Mouse (Mus musculus): ENCODE data around the gene Qrfpr. TPM values are rescaled to one million over a fixed set of nuclear protein-coding genes. Genes with fewer than 3 reads are reported as not detected.

Qrfpr gene
- total and polyA plus RNA-seq, 3 experiments, result not detected

DNA sequence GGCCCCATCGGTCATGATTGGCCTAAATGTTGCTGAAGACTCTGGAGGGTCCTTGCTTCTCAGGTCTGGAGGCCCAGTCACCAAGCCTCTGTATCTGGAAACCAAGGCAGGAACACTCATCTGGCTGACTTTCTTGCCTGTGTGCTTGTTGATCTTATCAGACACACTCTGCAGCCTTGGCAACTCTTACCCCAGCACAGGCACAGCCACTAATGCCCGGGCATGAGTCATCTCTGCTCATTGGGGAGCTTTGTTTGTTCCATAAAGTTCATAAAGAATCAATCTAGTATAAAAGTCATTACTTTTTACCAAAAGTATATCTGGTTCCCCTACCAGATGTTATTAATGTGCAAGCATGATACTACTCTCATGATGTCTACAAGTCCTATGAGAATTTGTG is 48.4 kb downstream of the Qrfpr start:
- dilution Hi-C loops (cut with MboI; ENCODE audit: extremely low pct_ligation_motif_present, extremely low pct_unique_long_range_greater_than_20kb, low sequenced_read_pairs), result no loop called here
- TF ChIP-seq MAX (IDR thresholded peaks at IDR 0.05; ENCODE audit: low read length) (no peak), USF2 (conservative IDR thresholded peaks at IDR 0.05; ENCODE audit: low read depth, low read length) (no peak), ETS1 (conservative IDR thresholded peaks at IDR 0.05; ENCODE audit: low read depth, low read length) (no peak), ZKSCAN1 (IDR thresholded peaks at IDR 0.05; ENCODE audit: borderline replicate concordance, low read depth, low read length) (no peak), ELF1 (IDR thresholded peaks at IDR 0.05; ENCODE audit: low read depth, low read length) (no peak), USF1 (IDR thresholded peaks at IDR 0.05; ENCODE audit: low read depth, low read length) (no peak), JUND (conservative IDR thresholded peaks at IDR 0.05; ENCODE audit: low read depth, low read length) (no peak), PAX5 (IDR thresholded peaks at IDR 0.05; ENCODE audit: low read length) (no peak), RCOR1 (conservative IDR thresholded peaks at IDR 0.05; ENCODE audit: low read depth, low read length) (no peak), JUN (IDR thresholded peaks at IDR 0.05; ENCODE audit: insufficient read depth, low read depth, low read length) (no peak), HCFC1 (IDR thresholded peaks at IDR 0.05; ENCODE audit: low read depth, low read length) (no peak), ZMIZ1 (IDR thresholded peaks at IDR 0.05; ENCODE audit: low read depth, low read length) (no peak), POLR2AphosphoS2 (IDR thresholded peaks at IDR 0.05; ENCODE audit: low read depth, low read length) (no peak), MAZ (IDR thresholded peaks at IDR 0.05; ENCODE audit: low read depth, low read length) (no peak)
- H3K4me2 ChIP-seq (ENCODE audit: insufficient read depth, low read depth, poor library complexity, severe bottlenecking), result no peak overlapping the region

DNA sequence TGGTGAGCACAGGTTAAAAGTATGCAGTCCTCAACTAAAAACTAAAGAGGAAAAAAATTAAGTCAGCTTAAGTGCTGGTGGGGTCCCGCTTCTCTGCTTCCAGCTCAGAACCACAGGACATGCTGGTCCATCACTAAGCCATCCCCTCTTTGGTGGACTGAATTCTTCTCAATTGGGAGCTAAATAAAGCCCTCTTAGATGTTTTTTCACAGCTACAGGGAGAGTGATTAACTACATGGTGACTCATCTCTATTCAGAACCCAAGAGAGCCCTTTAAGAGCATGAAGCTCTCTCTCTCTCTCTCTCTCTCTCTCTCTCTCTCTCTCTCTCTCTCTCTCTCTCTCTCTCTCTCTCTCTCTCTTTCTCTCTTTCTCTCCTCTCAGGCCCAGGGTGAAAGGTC is 50.8 kb downstream of the Qrfpr start:
- Histone ChIP-seq H3K36me3 (replicated peaks in 1 of 2; ENCODE audit: control insufficient read depth in 1 of 2, insufficient read depth in 1 of 2, low read length in 1 of 2) (peaks cover 2 to 27% of the 10 kb centered on the region in 2 experiments), H3K27me3 (replicated peaks) (no peaks in the 10 kb centered on the region), H3K4me1 (ENCODE audit: control insufficient read depth in 1 of 2, insufficient read depth in 2 of 2) (no peaks in the 10 kb centered on the region; a peak in 1 of 4 replicates), H3K79me2 (replicated peaks; ENCODE audit: control insufficient read depth, extremely low read depth, insufficient read depth, poor library complexity, severe bottlenecking) (no peaks in the 10 kb centered on the region), H3K4me3 (replicated peaks in 1 of 3; ENCODE audit: low read depth in 2 of 3, low read length in 2 of 3, poor library complexity in 1 of 3) (no peak overlapping the region), H3K27ac (ENCODE audit: insufficient read depth, low read depth) (no peak overlapping the region), H3K9ac (ENCODE audit: insufficient read depth, low read depth) (no peak overlapping the region), H3K4me2 (ENCODE audit: insufficient read depth, low read depth, poor library complexity, severe bottlenecking) (no peak overlapping the region), H3K9me3 (replicated peaks; ENCODE audit: low read length) (no peaks in the 10 kb centered on the region)
- TF ChIP-seq MAX (IDR thresholded peaks at IDR 0.05; ENCODE audit: low read length), result no peak
- TF ChIP-seq EP300 (IDR thresholded peaks at IDR 0.05; ENCODE audit: low read length), result no peak
- no peak for TF ChIP-seq CHD1 (IDR thresholded peaks at IDR 0.05; ENCODE audit: low read depth, low read length)
- TF ChIP-seq POLR2A (IDR thresholded peaks at IDR 0.05; ENCODE audit: low read depth, low read length), result no peak
- TF ChIP-seq ZKSCAN1 (IDR thresholded peaks at IDR 0.05; ENCODE audit: borderline replicate concordance, low read depth, low read length), result no peak
- TF ChIP-seq CTCF (conservative IDR thresholded peaks at IDR 0.05 in 1 of 2, IDR thresholded peaks at IDR 0.05 in 1 of 2; ENCODE audit: low read depth in 2 of 2, low read length in 2 of 2), result no peak
- no peak for TF ChIP-seq MXI1 (IDR thresholded peaks at IDR 0.05; ENCODE audit: low read depth, low read length)
- in situ Hi-C loops (cut with MboI; ENCODE audit: low pct_ligation_motif_present, low pct_unique_long_range_greater_than_20kb, low sequenced_read_pairs), result no loop called here
- no peak for DNase-seq (ENCODE audit: extremely low read depth)
- dilution Hi-C loops (cut with MboI; ENCODE audit: extremely low pct_ligation_motif_present, extremely low pct_unique_long_range_greater_than_20kb, low sequenced_read_pairs), result no loop called here

More for the DNA sequence above, 48.4 kb downstream of the Qrfpr start:
- Histone ChIP-seq H3K9me3 (replicated peaks; ENCODE audit: low read length) (no peaks in the 10 kb centered on the region), H3K9ac (ENCODE audit: insufficient read depth, low read depth) (no peak overlapping the region), H3K79me2 (replicated peaks; ENCODE audit: control insufficient read depth, extremely low read depth, insufficient read depth, poor library complexity, severe bottlenecking) (no peaks in the 10 kb centered on the region), H3K27me3 (replicated peaks) (no peaks in the 10 kb centered on the region), H3K4me1 (ENCODE audit: control insufficient read depth in 1 of 2, insufficient read depth in 2 of 2) (no peaks in the 10 kb centered on the region; a peak in 1 of 4 replicates), H3K27ac (ENCODE audit: insufficient read depth, low read depth) (no peak overlapping the region), H3K36me3 (replicated peaks in 1 of 2; ENCODE audit: control insufficient read depth in 1 of 2, insufficient read depth in 1 of 2, low read length in 1 of 2) (peaks cover 0 to 11% of the 10 kb centered on the region in 2 experiments), H3K4me3 (replicated peaks in 1 of 3; ENCODE audit: low read depth in 2 of 3, low read length in 2 of 3, poor library complexity in 1 of 3) (no peak overlapping the region)
- in situ Hi-C loops (cut with MboI; ENCODE audit: low pct_ligation_motif_present, low pct_unique_long_range_greater_than_20kb, low sequenced_read_pairs), result no loop called here
- no peak for DNase-seq (ENCODE audit: extremely low read depth)

Data from CH12.LX (cell line).